Mouse (Mus musculus) fibroblast of lung, adult 2 months (primary cell): Measurements from ENCODE around the gene Sertad4.

Source experiments
- DNase-seq: peaks from one replicate; pipeline ENCODE4 v3.0.0-alpha.2; 2011; ENCODE audit warnings: low read depth

The Sertad4 gene

GRCm38 (mm10) chr1:192851640-192852039, 3.9 kb downstream of the Sertad4 start:
- peak; percentile 97 for DNase-seq

GRCm38 (mm10) chr1:192851126-192851525, 4.4 kb downstream of the Sertad4 start:
- no peak for DNase-seq

DNA sequence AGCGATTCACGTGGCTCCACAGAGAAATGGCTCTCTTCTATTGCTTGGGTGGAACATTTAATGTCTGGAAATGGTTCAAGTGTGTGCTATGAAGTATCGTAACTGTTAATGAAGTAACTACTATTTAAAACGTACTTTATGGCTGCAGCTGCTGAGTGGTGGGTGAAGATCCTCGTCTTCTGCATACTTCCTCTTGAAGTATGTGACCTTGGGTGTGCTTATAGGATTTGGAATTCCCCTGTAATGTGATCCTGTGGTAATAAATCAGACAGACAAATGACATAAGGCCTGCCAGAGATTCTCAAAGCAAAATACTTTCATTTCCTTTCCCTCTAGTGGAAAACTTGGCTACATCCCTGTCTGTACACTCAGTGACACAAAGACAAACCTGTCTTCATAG, 5.9 kb downstream of the Sertad4 start:
- no peak for DNase-seq

DNA sequence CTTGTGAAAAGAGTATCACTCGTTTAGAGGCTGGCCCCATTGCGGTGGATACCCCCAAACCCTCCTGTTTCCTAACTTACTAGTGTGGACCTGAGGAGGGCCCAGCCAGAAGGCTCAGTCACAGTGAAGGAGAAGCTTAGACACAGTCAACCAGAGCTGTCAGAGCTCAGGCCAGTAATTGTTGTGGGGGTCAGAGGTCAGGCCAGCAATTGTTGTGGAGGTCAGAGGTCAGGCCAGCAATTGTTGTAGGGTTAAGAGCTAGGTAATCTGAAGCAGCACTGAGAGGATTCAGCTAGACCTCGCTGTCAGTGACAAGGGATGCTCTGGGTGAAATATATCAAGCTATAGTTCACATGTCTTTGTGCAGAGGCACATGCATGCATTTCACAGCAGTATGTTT, 8.3 kb downstream of the Sertad4 start:
- DNase-seq, result no peak

GRCm38 (mm10) chr1:192841094-192841813, 14.3 kb downstream of the Sertad4 start:
- DNase-seq, result no peak

- DNase-seq, result no peak
Observed at GRCm38 (mm10) chr1:192840655-192841054, 14.9 kb downstream of the Sertad4 start.

DNA sequence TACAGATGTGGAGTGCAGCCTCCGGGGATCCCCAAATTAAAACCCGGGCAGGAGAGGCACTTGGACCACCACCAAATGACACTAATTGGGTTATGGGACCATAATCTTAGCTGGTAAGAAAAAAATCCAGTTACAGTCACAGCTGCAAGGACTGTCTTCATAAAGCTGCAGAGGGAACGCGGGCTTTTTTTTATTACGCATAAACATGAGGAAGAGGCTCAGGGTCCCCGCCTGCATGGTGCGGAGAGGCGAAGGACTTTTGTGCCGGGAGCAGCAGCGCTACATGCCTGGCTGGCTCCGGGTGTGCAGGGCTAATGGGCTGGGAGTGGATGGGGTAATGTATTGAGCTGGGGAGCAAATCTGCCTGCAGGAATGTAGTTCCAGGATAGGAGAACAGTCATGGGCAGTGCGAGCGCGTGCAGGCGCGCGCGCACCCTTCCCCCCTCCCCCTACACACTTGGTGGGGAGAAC, 20.3 kb downstream of the Sertad4 start:
- DNase-seq, result no peak

DNA sequence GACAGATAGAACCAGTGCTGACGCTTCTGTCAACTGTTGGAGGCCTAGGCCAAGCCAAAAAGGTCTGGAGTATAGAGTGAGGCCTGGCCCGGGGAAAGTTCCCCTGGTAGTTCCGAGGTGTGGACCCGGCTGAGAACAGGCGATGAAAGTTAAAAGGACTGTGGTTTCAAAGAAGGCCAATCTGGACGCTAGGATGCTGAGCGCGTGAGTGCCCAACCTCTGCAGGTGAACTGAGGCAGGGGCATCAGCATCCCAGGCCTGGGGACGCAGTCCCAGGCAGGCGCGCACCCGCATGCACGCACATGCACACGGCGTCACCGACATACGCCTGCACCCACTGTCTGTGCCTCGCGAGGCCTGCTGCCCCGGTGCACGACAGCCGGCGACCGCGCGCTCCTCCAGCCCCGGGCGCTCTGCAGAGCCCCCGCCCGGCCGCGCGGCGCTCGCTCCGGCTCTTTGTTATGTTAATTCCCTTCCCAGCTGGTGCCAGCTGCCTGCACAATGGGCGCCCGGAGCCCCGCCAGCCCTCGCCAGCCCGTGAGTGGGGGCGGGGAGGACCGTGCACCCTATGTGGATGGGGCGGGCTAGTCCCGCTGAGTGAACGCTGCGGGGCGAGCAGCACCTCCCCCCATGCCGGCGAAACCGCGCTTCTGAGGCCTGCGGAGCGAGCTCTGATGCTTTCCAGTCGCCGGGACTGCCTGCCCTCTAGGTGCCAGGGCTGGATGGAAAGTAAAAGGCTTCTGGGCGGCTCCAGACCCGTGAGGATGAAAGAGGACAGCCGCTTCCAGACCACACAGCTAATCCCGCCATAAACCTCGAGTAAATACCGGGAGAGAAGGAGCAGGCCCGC, 21.0 kb downstream of the Sertad4 start:
- no peak for DNase-seq

- DNase-seq, result no peak
Observed at GRCm38 (mm10) chr1:192833586-192833985, 22.0 kb downstream of the Sertad4 start.

DNA sequence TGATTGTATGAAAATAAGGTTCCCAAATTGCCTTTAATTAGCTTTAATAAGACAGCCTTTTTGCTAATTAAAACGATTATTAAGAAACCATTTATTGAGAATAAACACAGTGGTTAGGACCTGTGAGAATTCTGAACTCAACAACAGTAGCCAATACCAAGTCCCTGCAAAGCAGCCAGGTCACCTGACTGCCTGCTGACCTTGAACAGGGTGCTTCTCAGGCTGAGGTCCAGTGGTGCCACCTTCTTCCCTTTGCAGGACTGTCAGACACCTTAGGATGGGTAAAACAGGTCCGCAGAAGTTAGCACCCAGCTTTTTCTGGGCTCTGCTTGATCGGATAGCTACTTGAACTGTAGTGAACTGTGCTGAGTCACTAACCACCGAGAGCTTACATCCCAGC, 22.5 kb downstream of the Sertad4 start:
- no peak for DNase-seq

GRCm38 (mm10) chr1:192832338-192832737, 23.2 kb downstream of the Sertad4 start:
- DNase-seq, result no peak

DNA sequence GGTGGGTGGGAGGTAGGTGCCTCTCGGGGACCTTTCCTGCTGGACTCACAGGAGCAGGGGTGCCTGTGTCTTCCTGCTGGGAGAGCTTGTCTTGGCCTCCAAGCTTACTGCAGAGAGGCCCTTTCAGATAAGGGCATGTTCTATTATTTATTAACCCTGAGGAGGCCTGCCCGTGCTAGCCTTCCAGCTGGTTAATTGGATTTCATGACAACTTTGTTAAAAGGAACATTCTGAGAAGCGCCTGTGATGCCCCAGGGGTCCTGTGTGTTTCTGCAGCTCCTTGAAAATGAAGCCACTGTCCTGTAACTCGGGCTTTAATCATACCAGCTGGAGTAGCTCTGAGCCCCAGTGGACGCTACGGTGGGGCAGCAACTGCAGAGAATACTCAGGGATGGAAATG, 25.1 kb downstream of the Sertad4 start:
- no peak for DNase-seq

GRCm38 (mm10) chr1:192828928-192829327, 26.6 kb downstream of the Sertad4 start:
- DNase-seq, result no peak

DNA sequence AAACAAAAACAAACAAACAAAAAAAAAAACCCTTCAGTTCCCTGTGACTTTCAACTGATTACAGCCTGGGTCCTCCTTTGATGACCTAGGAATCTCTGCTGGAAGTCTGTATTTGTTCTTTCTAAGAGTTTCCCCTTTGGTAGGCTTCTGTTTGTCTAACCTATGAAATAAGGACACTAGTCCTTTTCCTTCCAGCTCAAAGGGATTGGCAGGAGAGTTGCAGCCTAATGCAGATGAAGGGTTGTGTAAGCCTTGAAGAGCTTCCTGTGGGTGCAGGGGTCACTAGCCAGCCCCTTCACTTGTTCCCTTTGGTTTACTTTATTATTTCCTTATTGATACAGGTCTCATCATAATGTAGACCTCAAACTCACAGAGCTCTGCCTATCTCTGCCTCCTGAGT, 27.6 kb downstream of the Sertad4 start:
- no peak for DNase-seq

DNA sequence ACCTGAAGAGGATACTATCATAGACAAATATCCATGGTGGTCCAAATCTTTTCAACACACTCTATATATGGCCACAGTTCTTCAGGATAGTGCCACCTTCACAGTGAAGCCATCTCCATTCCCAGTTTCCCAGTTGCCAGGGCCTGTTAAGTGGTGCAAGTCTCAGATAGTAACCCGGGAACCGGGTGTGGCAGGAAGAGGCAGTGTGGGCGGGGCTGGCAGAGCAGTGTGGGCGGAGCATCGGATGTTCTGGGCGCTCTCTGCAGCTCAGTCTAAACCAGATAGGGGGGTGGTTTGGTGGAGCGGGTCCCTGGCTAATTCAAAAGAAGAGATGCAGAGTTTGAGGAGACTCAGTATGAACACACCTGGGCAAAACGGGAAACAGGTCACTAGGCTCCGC, 29.8 kb downstream of the Sertad4 start:
- no peak for DNase-seq

DNA sequence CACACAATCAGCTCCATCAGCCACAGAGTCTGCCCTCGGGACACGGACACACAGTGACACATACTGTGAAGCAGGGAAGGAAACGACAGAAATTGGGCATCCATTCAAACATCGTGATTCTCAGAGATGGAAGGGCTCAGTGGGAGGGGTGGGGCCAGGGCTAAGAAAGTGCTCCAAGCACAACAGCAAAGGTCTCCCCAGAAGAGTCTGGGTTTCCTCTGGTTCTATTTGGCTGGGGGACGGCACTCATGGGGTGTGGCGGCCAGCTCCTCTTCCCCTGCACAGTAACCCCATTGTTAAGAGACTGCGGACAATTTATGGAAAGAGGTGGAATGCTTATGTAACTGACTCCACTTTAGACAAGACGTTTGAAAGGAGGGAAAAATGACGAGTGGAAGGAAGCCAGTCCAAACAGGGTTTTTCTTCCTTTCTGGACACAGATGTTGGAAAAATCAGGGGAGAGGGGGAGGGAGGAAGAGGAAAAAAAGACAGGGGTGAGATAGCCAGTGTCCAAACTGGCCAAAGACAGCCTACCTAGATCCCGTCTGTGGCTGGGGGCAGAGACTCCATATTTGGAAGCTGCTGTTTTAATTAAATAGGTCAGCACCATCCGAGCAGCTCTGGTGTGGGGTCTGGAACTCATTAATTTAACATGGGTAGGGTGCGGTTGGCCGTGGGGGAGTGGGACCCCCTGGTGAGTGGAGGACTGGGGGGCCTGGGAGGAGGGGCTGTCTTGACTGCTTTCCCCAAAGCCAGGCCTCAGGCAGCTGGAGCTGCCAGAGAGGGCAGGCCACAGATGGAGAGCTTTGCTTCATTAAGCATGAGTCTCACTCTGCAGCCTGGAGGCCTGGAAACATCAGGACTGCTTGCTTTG, 32.7 kb downstream of the Sertad4 start:
- DNase-seq, result peak; percentile 95

GRCm38 (mm10) chr1:192822309-192822651, 33.3 kb downstream of the Sertad4 start:
- no peak for DNase-seq

DNA sequence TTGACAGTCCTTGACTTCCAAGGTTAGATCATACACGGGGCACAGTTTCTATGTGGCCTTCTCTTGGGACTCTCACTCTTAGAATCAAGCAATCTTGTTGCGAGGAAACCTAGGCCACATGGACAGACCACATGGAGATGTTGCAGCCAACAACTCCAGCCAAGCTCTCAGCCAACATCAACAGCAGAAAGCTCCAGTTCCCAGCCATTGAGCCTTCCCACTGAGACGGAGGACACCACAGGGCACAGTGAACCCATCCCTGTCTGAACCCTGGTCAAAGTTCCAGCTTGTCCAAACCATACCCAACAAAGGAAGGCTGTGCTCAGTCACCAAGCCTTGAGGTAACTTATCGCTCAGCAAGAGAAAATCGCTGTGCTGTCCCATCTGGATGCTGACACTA, 37.2 kb downstream of the Sertad4 start:
- DNase-seq, result peak; percentile 68

- DNase-seq, result no peak
Observed at GRCm38 (mm10) chr1:192815789-192816188, 39.8 kb downstream of the Sertad4 start.

GRCm38 (mm10) chr1:192814700-192815099, 40.9 kb downstream of the Sertad4 start:
- DNase-seq, result no peak

DNA sequence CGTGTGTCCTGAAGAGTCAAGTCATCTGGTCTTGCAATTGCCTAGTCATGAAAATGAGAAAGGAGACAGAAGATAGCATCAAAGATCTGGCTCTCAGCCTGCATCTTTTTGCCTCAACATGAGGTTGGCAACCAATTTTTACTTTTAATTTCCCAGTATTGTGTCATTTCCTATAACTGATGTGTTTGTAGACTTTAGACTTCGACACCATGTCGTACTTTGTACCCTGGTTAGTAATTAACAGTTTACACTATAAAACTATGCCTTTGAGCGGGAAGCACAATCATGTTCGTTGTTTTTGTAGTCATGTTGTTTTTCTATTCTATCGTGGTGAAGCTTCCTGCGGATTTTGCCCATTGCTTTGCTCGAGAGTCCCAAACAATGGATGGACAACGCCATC, 42.8 kb downstream of the Sertad4 start:
- DNase-seq, result no peak

DNA sequence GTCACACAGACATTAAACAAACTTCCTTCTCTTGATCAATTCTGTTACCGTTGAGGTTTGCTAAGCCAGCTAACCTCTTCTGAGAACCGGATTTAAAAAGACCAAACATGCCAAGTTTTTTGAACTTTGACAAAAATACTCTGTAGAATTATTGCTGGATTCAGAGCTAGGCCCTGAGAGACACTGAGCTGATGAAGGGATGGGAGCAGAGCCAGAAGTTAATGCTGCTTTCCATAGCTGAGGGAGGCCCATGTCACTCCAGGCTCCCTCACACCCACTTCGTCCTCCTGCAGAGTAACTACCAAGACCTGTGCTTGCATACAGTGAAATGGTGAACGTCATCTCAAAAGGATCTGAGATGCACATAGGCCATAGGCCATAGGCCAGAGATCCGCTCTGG, 43.3 kb downstream of the Sertad4 start:
- peak; percentile 27 for DNase-seq
